Mouse (Mus musculus) olfactory bulb, adult 2 months (tissue): ENCODE measurements around the gene Ecsit. TPM values are rescaled to one million over a fixed set of nuclear protein-coding genes. Genes with fewer than 3 reads are reported as not detected.
"Not testable (repeated sequence)": the region's sequence is repeated elsewhere in the genome, so short reads cannot be mapped to it uniquely, and the experiment has no call there.

Source experiments
- H3K27ac ChIP-seq: fragments of 200-500 bp; 2 replicates; pipeline ENCODE4 v1.5.1; 2012; ENCODE audit warnings: low read depth, low read length; ENCODE audit not compliant: insufficient read depth
- H3K4me1 ChIP-seq: fragments of 200-500 bp; 2 replicates; pipeline ENCODE4 v1.6.1; 2012; ENCODE audit warnings: low read length; ENCODE audit not compliant: control insufficient read depth, insufficient read depth
- H3K4me3 ChIP-seq: fragments of 200-500 bp; 2 replicates; pipeline ENCODE4 v1.5.1; 2012; ENCODE audit warnings: mild to moderate bottlenecking, low read depth, low read length, moderate library complexity; ENCODE audit not compliant: insufficient read depth
- CTCF ChIP-seq: fragments of 200-500 bp; IDR thresholded peaks from 2 replicates; pipeline ENCODE4 v1.5.1; 2012; ENCODE audit warnings: low read depth, mild to moderate bottlenecking, low read length, moderate library complexity; ENCODE audit not compliant: insufficient read depth
- POLR2A ChIP-seq: fragments of 200-500 bp; IDR thresholded peaks from 2 replicates; pipeline ENCODE4 v1.6.1; 2012; ENCODE audit warnings: mild to moderate bottlenecking, low read depth, low read length, moderate library complexity; ENCODE audit not compliant: insufficient read depth
- WGBS: fragments of 180-500 bp; shearing (Covaris S2); methylation state at CpG from one replicate; pipeline ENCODE4 v1.1.7; 2018; 5-methylcytosine and 5-hydroxymethylcytosine counted together
- polyA plus RNA-seq: library from polyadenylated mRNA; stranded (reverse); fragments of >200 nt; gene quantifications from 2 replicates; pipeline ENCODE4 v1.2.4, GENCODE M21; 2012; ENCODE audit warnings: low replicate concordance; ENCODE audit not compliant: missing spikeins, insufficient read depth, insufficient read length

Ecsit gene
- polyA plus RNA-seq, 1 experiment: not detected

DNA sequence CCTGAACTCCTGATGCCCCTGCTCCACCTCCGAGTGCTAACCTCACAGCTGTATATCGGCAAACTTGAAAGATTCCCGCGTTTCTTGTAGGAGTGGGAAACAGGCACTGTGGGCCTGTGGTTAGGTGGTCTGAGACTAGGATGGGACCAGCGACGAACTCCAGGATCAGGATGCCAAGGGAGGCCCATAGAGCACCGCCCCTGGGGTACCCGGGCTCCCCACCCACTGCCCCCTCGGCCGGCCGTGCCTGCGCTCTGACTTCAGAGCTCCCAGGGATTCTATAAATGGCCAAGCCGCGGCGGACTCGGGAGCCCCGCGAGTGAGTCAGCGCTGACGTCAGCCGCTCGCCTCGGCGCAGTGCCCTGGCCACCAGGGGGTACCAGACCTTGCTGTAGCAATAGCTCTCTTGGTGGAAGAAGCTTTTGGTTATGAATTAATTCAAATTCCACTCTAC lies 10.6 kb upstream of the Ecsit start:
- peaks cover 8% of the 10 kb centered on the region for H3K4me1 ChIP-seq
- H3K4me3 ChIP-seq: peak overlapping the region; percentile 35
- 3% methylated on average over 24 of the region's 24 CpGs for WGBS
- TF ChIP-seq POLR2A (no peak), CTCF (peak; percentile 55)
- H3K27ac ChIP-seq: no peak overlapping the region

DNA sequence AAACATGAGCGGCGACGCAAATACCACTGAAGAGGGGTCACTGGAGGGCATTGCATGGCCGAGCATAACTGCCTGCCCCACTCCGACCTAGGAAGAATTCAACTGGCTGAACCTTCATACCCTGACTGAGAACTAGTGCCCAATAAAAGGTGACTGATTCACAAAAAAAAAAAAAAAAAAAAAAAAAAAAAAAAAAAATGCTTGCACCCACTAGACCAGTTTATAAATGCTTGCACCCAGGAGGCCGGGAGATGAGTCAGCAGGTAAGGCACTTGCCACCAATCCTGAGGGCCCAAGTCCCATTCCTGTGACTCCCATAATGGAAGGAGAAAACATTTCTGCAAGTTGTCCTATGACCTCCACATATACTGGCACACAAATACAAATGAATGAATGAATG lies 7.5 kb upstream of the Ecsit start:
- no peak for TF ChIP-seq POLR2A
- TF ChIP-seq CTCF: no peak
- Histone ChIP-seq H3K27ac (no peak overlapping the region), H3K4me1 (peaks cover 5% of the 10 kb centered on the region), H3K4me3 (no peak overlapping the region)
- WGBS: 85% methylated on average over 6 of the region's 6 CpGs

DNA sequence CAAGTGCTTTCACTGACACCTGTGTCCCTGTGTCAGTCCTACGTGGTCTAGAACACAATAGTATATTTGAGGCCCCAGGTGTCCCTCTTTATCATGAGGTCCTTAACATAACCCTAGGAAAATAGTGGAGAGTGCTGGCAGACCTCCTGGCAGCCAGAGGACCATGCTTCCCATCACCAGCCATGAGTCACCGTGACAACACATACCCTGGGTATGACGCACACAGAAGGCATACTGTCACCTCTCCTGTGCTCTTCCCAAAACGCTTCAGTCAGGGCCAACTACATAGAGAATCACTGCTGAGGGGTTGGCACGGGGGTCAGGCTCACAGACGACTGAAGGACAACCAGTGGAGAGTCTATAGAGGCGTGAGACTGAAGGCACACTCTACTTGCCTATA lies 4.7 kb upstream of the Ecsit start:
- TF ChIP-seq CTCF (no peak), POLR2A (no peak)
- WGBS: 81% methylated on average over 7 of the region's 7 CpGs
- Histone ChIP-seq H3K27ac (no peak overlapping the region), H3K4me1 (peaks cover 5% of the 10 kb centered on the region; the same call in 1 of the 2 replicates), H3K4me3 (no peak overlapping the region)

DNA sequence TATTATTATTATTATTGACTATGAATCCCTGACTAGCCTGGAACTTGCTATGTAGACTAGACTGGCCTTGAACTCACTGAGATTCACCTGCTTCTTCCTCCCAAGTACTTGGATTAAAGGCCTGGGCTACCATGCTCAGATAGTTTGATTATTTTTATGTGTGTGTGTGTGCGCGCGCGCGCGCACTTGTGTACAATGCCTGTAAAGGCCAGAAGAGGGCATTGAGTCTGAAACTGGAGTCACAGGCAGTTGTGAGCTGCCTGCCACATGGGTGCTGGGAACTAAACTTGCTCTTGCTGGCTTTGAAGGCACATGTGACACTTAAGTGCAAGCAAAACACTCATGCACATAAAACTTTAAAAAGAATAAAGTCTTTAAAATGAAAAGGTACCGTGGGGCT lies 4.0 kb upstream of the Ecsit start:
- Histone ChIP-seq H3K4me3 (no peak overlapping the region), H3K4me1 (peaks cover 5% of the 10 kb centered on the region; the same call in 1 of the 2 replicates), H3K27ac (no peak overlapping the region)
- 100% methylated on average over 7 of the region's 7 CpGs for WGBS
- TF ChIP-seq POLR2A: no peak
- TF ChIP-seq CTCF: no peak

DNA sequence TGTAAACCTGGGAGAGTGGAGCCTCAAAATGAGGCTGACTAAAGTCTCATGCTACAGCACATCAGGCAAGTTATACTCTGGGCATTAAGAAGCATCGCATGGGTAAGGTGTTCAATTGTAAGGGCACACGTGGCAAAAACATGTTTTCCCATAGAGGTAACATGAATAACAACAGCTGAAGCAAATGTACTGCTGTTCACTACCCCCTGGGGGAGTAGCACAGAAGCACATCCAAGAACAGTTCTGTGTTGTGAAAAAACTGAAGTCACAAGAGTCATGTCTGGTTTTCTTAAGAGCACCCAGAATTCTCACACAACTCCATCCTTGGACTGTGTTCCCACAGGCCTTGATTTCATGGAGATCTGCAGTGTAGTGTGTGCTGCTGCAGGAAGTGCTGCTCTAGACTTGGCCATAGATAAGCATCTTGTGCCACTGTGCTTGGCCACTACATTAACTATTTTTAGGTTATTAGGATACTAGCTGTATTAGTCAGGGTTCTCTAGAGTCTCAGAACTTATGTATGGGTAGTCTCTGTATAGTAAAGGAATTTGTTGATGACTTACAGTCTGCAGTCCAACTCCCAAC lies 1.9 kb upstream of the Ecsit start:
- WGBS: 93% methylated on average over 2 of the region's 2 CpGs
- Histone ChIP-seq H3K4me3 (no peak overlapping the region), H3K27ac (no peak overlapping the region), H3K4me1 (peaks cover 11% of the 10 kb centered on the region)
- no peak for TF ChIP-seq POLR2A
- no peak for TF ChIP-seq CTCF

DNA sequence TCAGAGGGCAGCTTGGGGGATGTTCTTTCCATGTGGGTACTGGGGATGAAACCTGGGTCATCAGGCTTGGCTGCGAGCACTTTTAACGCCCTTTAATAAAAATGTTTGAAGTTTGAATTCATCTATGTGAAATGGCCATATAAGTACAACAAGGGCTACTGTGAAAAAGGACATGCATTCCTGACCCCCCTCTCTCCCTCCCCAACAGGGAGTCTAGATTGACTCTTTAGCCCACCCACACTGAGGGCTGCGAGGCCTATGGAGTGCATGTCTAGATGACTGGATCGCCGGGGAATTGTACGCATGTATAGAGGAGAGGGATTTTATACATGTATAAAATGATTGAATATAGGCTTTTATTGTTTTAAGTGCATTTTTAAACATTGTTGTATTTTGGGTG lies 774 bp upstream of the Ecsit start:
- no peak overlapping the region for H3K27ac ChIP-seq
- WGBS: 77% methylated on average over 6 of the region's 6 CpGs

DNA sequence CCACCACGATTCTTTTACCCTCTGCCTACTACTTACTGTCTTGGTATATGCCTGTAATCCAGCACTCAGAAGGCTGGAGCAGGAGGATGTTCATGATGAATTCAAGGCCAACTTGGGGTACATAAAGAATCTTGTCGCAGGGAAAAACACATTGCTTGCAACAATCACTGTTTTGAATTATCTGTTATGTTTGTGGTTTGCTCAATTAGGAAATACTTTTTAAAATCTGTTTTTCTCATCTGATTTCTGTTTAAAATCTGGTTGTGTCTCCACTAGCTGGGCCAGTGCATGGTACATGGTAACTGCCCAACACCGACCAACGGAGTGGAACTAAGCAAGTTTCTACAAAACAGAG lies 594 bp downstream of the Ecsit start:
- Histone ChIP-seq H3K27ac (no peak overlapping the region), H3K4me3 (peak overlapping the region; percentile 87), H3K4me1 (peaks cover 11% of the 10 kb centered on the region)
- WGBS: 15% methylated on average over 4 of the region's 4 CpGs
- TF ChIP-seq CTCF: no peak
- TF ChIP-seq POLR2A: no peak

More for the DNA sequence above, 774 bp upstream of the Ecsit start:
- no peak for TF ChIP-seq CTCF
- no peak for TF ChIP-seq POLR2A
- peaks cover 11% of the 10 kb centered on the region for H3K4me1 ChIP-seq
- H3K4me3 ChIP-seq: peak overlapping the region; percentile 87

DNA sequence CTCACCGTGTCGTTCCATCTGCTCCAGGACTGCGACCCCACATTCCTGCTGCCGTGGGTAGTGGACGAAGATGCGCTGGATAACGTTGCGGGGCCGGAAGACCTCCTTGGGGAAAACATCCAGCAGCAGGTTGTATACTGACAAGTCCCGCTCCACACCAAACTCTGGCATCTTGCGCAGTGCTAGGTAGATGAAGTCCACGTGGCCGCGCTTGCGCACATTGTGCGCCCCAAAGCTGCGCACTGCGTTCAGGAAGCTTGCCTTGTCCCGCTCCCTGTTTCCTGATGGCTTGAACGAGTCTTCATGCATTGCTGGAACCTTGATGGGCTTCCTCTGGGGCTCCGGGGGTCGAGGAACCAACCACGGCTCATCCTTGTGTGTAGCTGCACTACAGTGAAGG lies 9.0 kb downstream of the Ecsit start:
- TF ChIP-seq POLR2A: no peak
- Histone ChIP-seq H3K4me1 (no peaks in the 10 kb centered on the region), H3K4me3 (no peak overlapping the region), H3K27ac (no peak overlapping the region)
- 92% methylated on average over 23 of the region's 23 CpGs for WGBS

DNA sequence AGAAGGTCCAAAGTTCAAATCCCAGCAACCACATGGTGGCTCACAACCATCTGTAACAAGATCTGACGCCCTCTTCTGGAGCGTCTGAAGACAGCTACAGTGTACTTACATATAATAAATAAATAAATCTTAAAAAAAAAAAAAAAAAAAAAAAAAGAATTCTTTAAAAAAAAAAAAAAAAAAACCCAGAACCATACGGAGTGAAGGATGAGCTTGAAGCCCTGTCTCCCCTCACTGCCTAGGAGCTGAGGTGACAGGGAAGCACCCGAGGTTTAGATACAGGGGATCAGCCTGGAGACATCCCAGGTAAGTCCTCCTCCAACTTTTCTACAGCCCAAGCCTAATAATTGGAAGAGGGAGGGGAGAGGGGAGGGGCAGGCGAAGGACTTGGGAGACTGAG lies 9.5 kb downstream of the Ecsit start:
- WGBS: 91% methylated on average over 5 of the region's 5 CpGs
- H3K4me3 ChIP-seq, H3K4me1 ChIP-seq, H3K27ac ChIP-seq: not testable (repeated sequence)

DNA sequence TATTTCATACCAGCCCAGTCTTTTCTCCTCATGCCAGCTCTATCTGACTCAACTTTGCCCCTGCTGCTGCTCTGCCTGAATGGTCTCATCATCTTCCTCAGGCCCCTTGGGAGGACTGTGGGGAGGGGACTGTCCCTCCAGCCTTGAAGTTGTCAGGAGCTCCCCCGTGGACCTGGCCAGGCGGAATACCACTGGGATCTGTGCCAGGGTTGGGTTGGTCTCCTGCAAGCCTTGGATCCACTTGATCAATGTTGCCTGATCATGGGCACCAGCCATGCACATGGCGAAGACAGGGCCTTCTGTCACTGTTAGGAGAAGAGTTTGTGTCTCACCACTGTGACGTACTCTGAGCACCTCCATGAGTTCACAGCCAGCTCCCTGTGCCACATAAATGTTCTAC lies 13.0 kb downstream of the Ecsit start:
- WGBS: 92% methylated on average over 4 of the region's 4 CpGs
- TF ChIP-seq POLR2A (no peak), CTCF (no peak)
- no peak overlapping the region for H3K27ac ChIP-seq

More for the DNA sequence above, 13.0 kb downstream of the Ecsit start:
- Histone ChIP-seq H3K4me3 (no peak overlapping the region), H3K4me1 (0 out of 2 replicates have a peak, but pooled peaks cover 4% of the 10 kb centered on the region)
